Mouse (Mus musculus) forebrain, embryonic 13.5 days (tissue): Measurements from ENCODE around the gene Akap8. TPM values are rescaled to one million over a fixed set of nuclear protein-coding genes. Genes with fewer than 3 reads are reported as not detected.

Experiments used
- ATAC-seq: fragments of 200-750 bp; cut with Nextera tagmentation; 2 replicates; pipeline ENCODE4 v1.8.0; 2017
- H3K27ac ChIP-seq: fragments of 300-500 bp; sonication (generic); 2 replicates; pipeline ENCODE4 v1.5.1; 2015; ENCODE audit warnings: inconsistent platforms, mild to moderate bottlenecking, moderate library complexity
- H3K27me3 ChIP-seq: fragments of 300-500 bp; sonication (generic); 2 replicates; pipeline ENCODE4 v1.6.1; 2015; ENCODE audit warnings: mild to moderate bottlenecking, inconsistent platforms
- H3K36me3 ChIP-seq: fragments of 300-500 bp; sonication (generic); 2 replicates; pipeline ENCODE4 v1.6.1; 2015; ENCODE audit warnings: mild to moderate bottlenecking, inconsistent platforms; ENCODE audit not compliant: poor library complexity, severe bottlenecking
- H3K4me1 ChIP-seq: fragments of 300-500 bp; sonication (generic); 2 replicates; pipeline ENCODE4 v1.6.1; 2015; ENCODE audit warnings: inconsistent platforms
- H3K4me2 ChIP-seq: fragments of 300-500 bp; sonication (generic); 2 replicates; pipeline ENCODE4 v1.6.1; 2015; ENCODE audit warnings: inconsistent platforms, mild to moderate bottlenecking, moderate library complexity
- H3K4me3 ChIP-seq: fragments of 300-500 bp; sonication (generic); 2 replicates; pipeline ENCODE4 v1.5.1; 2015; ENCODE audit warnings: mild to moderate bottlenecking, inconsistent platforms
- H3K9ac ChIP-seq: fragments of 300-500 bp; sonication (generic); 2 replicates; pipeline ENCODE4 v1.6.1; 2015; ENCODE audit warnings: mild to moderate bottlenecking, inconsistent platforms
- H3K9me3 ChIP-seq: fragments of 300-500 bp; sonication (generic); replicated peaks from 2 replicates; pipeline ENCODE4 v1.6.1; 2016; ENCODE audit warnings: inconsistent platforms
- WGBS: fragments of 180-500 bp; shearing (Covaris S2); methylation state at CpG from one replicate; pipeline ENCODE4 v1.1.7; 2015; 5-methylcytosine and 5-hydroxymethylcytosine counted together
- polyA plus RNA-seq: library from polyadenylated mRNA; unstranded; fragments of >200 nt; fragmentation: Nextera tagmentation; extraction: Ambion mirVana; gene quantifications from 2 replicates; pipeline ENCODE4 v1.2.1, GENCODE M21; 2015

The Akap8 gene
- polyA plus RNA-seq, 1 experiment from 2014 or later: 112 TPM

DNA sequence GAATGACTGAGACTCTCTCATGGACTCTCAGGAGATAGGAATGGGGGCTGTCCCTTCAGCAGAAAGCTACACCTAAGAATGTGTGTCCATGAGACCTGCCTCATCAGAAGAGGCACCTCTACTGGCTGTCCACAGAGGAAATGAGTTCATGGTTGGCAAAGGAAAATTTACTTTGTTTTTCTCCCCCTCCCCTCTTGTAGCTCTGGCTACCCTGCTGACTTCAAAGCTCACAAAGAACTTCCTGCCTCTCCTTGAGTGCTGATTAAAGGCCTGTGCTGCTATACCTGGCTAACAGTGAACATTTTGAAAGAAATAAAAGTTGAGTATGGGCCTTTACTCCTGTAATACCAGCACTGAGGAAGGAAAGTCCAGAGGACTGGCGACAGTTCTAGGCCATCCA, 20.1 kb upstream of the Akap8 start:
- 94% methylated on average over 1 of the region's 1 CpGs for WGBS
- Histone ChIP-seq H3K4me1 (no peaks in the 10 kb centered on the region), H3K36me3 (peaks cover 61% of the 10 kb centered on the region), H3K9ac (no peak overlapping the region), H3K4me3 (no peak overlapping the region), H3K27me3 (no peaks in the 10 kb centered on the region), H3K27ac (no peak overlapping the region), H3K9me3 (no peaks in the 10 kb centered on the region), H3K4me2 (no peak overlapping the region)
- no peak for ATAC-seq

DNA sequence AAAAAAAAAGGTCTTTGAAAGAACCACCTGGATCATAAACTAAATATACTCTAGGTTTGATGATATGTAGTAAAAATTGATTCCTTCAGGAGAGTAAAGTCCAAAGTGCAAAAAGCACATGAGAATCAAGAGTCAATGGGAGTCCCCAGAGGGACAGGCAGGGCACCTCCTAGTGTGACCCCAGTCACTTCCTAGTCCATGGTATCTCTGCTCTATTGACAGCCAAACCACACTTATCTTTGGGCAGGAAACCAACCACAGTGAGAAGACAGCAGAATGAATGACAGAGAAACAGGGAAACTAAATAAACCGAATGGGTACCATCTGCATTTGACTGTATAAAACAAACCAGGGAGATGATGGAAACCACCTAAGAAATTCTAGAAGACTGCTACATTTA, 19.1 kb upstream of the Akap8 start:
- Histone ChIP-seq H3K27me3 (no peaks in the 10 kb centered on the region), H3K4me3 (no peak overlapping the region), H3K4me2 (no peak overlapping the region), H3K9ac (no peak overlapping the region), H3K27ac (no peak overlapping the region), H3K4me1 (no peaks in the 10 kb centered on the region), H3K9me3 (no peaks in the 10 kb centered on the region), H3K36me3 (peaks cover 70% of the 10 kb centered on the region)
- no peak for ATAC-seq
- 92% methylated on average over 1 of the region's 1 CpGs for WGBS

DNA sequence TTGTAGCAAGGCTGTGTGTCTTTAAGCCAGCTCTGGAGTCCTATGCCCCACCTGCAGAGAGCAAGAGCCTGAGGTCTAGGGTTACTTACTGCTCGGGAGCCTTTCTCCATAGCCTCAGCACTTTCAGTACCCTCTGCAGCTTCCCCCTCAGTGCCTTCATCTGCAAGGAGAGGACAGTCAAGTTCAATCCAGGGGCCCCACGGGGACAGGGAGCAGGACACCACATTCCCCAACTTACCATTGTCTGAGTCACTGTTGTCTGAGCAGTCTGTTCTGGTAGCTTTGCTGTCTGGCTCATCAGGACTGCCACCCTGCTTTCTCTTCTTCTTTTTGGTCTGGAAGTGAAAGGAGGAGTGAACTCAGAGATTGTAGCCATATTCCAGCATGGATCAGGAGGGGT, 14.8 kb upstream of the Akap8 start:
- ATAC-seq: no peak
- WGBS: 85% methylated on average over 2 of the region's 2 CpGs
- Histone ChIP-seq H3K36me3 (peaks cover 87% of the 10 kb centered on the region), H3K4me3 (no peak overlapping the region), H3K27me3 (no peaks in the 10 kb centered on the region), H3K9ac (no peak overlapping the region), H3K9me3 (no peaks in the 10 kb centered on the region), H3K4me2 (no peak overlapping the region), H3K27ac (no peak overlapping the region), H3K4me1 (no peaks in the 10 kb centered on the region)

DNA sequence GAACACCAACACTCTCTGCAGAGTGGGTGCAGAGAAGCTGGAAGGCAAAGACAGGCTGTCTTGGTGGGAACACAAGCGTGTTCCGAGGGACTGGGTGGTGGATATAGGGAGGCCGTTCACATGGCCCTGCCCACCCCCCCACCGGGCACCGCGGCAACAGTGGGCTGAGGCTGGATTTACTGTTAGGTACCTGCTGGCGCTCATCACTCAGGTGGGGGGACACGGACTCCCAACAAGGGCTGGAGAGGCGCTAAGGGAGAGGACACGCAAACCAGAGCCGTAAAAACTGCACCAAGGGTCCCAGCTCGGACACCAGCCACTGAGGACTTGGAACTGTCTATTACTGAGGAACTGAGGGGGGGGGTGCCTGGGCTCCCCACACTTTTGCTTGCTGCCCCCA, 13.9 kb upstream of the Akap8 start:
- Histone ChIP-seq H3K27me3 (no peaks in the 10 kb centered on the region), H3K4me3 (no peak overlapping the region), H3K36me3 (peaks cover 91% of the 10 kb centered on the region), H3K9ac (no peak overlapping the region), H3K9me3 (no peaks in the 10 kb centered on the region), H3K4me2 (no peak overlapping the region), H3K4me1 (no peaks in the 10 kb centered on the region), H3K27ac (no peak overlapping the region)
- WGBS: 93% methylated on average over 12 of the region's 12 CpGs
- no peak for ATAC-seq

DNA sequence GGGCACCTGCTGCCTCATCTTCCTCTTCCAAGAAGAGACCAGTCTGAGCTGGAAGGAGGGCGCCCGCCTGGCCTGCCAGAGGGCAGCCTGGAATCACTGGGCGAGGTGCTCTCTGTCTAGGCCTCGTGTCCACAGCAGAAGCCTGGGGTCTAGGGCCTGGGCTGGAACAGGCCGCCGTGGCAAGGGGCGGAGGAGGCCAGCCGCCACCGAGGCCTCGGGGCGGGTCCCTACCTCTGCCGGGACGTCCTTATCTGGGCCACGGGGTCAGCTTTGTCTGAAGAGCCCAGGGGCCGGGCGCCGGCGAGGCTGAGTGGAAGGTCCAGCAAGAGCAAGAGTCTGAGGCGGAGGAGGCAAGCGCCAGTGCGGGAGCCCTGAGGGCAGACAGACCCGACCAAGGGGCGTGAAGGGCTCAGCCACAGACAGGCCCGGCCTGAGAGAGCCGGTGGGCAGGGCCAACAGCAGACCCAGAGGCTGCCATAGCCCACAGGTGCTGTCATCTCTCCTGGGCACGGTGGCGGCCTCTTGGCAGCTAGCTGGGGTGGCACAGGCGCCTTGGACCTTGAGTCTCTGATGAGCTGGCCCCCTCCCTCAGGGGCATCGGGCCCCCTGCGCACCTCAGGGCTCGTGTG, 12.8 kb upstream of the Akap8 start:
- Histone ChIP-seq H3K4me1 (no peaks in the 10 kb centered on the region), H3K27ac (no peak overlapping the region), H3K4me2 (no peak overlapping the region), H3K4me3 (no peak overlapping the region), H3K36me3 (peaks cover 94% of the 10 kb centered on the region), H3K9me3 (no peaks in the 10 kb centered on the region), H3K27me3 (no peaks in the 10 kb centered on the region), H3K9ac (no peak overlapping the region)
- ATAC-seq: no peak
- WGBS: 92% methylated on average over 27 of the region's 31 CpGs

DNA sequence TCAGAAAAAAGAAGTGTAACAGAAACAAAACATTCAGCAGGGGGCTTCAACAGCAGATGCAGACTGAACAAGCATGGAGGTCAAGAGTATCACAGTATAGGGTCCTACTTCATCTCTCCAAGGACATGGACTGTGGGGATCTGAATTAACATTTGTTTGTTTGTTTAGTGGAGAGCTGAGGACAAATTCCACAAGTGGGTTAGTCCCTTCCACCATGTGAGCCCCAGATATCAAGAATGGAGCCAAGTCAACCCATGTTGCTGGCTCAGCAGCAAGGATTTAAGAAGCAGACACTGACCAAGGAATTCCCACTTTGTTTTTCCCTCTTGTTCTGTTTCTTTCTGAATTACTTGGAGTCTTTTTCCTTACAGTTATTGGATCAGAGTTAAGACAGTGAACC, 6.5 kb upstream of the Akap8 start:
- Histone ChIP-seq H3K36me3 (peaks cover 72% of the 10 kb centered on the region), H3K9ac (no peak overlapping the region), H3K4me2 (no peak overlapping the region), H3K9me3 (no peaks in the 10 kb centered on the region), H3K27ac (no peak overlapping the region), H3K4me3 (no peak overlapping the region), H3K4me1 (peaks cover 5% of the 10 kb centered on the region; the same call in 1 of the 2 replicates), H3K27me3 (no peaks in the 10 kb centered on the region)
- no peak for ATAC-seq

DNA sequence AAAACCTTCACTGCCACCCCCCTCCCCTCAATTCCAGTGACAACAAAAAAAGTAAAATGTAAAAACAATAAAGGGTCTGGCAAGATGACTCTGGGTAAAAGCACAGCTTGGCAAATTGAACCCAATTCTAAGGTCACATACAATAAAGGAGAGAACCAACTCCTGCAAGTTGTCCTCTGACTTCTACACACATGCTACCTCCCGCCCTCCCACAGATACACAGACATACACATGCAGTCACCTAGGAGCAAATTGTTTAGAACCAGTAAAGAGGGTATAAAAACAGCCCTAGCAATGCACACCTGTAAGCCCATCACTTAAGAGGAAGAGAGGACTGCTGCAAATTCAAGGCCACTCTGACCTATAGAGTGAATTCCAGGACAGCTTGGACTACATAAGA, 1.8 kb upstream of the Akap8 start:
- no peaks in the 10 kb centered on the region for H3K9me3 ChIP-seq
- H3K4me3 ChIP-seq: no peak overlapping the region
- no peak for ATAC-seq
- H3K27ac ChIP-seq: no peak overlapping the region
- WGBS: 93% methylated on average over 1 of the region's 1 CpGs
- peaks cover 41% of the 10 kb centered on the region for H3K36me3 ChIP-seq
- no peak overlapping the region for H3K4me2 ChIP-seq
- peaks cover 31% of the 10 kb centered on the region for H3K4me1 ChIP-seq
- H3K9ac ChIP-seq: no peak overlapping the region
- no peaks in the 10 kb centered on the region for H3K27me3 ChIP-seq

DNA sequence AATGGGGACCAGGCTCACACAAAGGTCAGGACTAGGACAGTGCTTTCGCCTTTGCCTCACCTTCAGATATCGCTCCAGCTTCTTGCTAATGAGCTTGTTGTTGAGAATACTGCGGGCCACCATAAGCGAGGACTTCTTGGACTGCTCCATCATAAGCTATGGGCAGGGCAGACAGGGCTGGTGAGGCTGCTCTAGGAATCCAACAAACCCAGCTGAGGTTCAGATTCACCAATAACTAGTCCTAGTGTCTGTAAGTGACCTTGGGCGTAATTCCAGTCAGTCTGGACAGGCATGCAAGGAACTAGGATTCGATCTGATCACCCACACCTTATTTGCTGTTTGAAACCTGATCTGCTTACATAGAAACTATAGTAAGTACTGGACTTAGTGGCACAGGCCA, 798 bp upstream of the Akap8 start:
- H3K4me2 ChIP-seq: peak overlapping the region; percentile 88
- peaks cover 31% of the 10 kb centered on the region for H3K4me1 ChIP-seq
- H3K9ac ChIP-seq: peak overlapping the region; percentile 90
- peak overlapping the region; percentile 94 for H3K4me3 ChIP-seq
- 28% methylated on average over 6 of the region's 6 CpGs for WGBS
- no peak for ATAC-seq
- no peaks in the 10 kb centered on the region for H3K27me3 ChIP-seq
- peaks cover 41% of the 10 kb centered on the region for H3K36me3 ChIP-seq
- H3K27ac ChIP-seq: peak overlapping the region; percentile 92
- H3K9me3 ChIP-seq: no peaks in the 10 kb centered on the region

DNA sequence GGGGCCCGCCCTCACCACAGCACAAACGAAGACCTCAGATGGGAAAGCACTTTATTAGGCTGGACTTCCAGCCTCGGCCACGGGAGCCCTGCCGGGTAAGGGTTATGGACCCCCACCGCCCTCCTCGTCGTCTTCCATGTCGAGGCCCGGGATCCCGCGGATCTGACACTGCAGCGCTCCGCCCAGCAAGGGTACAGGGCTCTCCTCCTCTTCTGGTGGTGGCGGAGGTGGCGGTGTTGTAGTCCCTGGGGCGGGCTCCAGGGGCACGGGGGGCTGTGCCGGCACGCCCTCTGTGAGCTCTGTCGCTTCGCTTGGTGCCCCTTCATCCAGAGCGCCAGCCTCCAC, 324 bp upstream of the Akap8 start:
- peak; percentile 76 for ATAC-seq
- peak overlapping the region; percentile 94 for H3K4me3 ChIP-seq
- H3K9ac ChIP-seq: peak overlapping the region; percentile 90
- H3K36me3 ChIP-seq: peaks cover 41% of the 10 kb centered on the region
- H3K9me3 ChIP-seq: no peaks in the 10 kb centered on the region
- H3K4me1 ChIP-seq: peaks cover 31% of the 10 kb centered on the region
- peak overlapping the region; percentile 88 for H3K4me2 ChIP-seq
- WGBS: under 1% methylated on average over 19 of the region's 23 CpGs
- peak overlapping the region; percentile 92 for H3K27ac ChIP-seq
- H3K27me3 ChIP-seq: no peaks in the 10 kb centered on the region

DNA sequence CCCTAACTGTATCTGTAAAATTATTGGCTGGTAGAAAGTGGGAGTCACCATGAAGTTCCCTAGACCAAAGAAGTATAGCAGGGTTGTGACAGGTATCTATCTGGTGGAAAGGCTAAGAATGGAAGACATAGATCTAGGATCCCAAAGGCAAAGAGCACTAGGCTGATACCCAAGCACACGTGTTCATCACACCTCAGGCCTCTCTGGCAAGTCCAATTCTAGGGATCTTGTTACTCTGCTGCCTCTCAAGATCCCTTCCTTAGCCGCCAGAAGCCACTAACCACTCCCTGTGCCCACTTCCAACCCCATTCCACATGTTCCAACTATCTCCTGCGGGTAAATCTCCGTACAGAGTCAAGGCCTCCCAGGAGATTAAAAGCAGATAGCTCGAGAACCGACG, 1.1 kb downstream of the Akap8 start:
- no peak for ATAC-seq
- Histone ChIP-seq H3K4me3 (peak overlapping the region; percentile 94), H3K9ac (peak overlapping the region; percentile 89), H3K36me3 (peaks cover 46% of the 10 kb centered on the region), H3K4me1 (peaks cover 31% of the 10 kb centered on the region), H3K4me2 (peak overlapping the region; percentile 97), H3K27me3 (no peaks in the 10 kb centered on the region), H3K27ac (peak overlapping the region; percentile 96), H3K9me3 (no peaks in the 10 kb centered on the region)
- WGBS: under 1% methylated on average over 7 of the region's 7 CpGs

DNA sequence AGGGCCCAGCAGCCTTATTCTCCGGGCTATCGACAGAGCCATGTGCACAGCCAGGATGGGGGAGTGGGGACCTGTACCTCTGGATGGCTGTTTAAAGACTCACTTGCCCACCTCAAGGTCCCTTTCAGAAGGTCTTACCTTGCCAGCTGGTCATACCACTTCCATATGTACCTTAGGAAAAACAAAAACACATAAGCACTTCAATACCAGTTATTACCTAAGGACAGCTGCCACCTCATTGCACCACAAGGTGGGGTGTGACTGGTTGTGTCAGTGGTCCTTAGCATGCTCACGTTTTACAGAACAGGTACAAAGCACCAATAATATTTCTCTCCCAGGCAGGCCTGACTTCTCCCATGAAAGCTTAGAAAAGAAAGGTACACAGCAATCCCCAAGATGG, 3.3 kb downstream of the Akap8 start:
- Histone ChIP-seq H3K4me1 (peaks cover 28% of the 10 kb centered on the region), H3K9ac (no peak overlapping the region), H3K27me3 (no peaks in the 10 kb centered on the region), H3K9me3 (no peaks in the 10 kb centered on the region), H3K36me3 (peaks cover 60% of the 10 kb centered on the region), H3K4me3 (no peak overlapping the region), H3K4me2 (no peak overlapping the region), H3K27ac (no peak overlapping the region)
- 86% methylated on average over 3 of the region's 3 CpGs for WGBS
- no peak for ATAC-seq

DNA sequence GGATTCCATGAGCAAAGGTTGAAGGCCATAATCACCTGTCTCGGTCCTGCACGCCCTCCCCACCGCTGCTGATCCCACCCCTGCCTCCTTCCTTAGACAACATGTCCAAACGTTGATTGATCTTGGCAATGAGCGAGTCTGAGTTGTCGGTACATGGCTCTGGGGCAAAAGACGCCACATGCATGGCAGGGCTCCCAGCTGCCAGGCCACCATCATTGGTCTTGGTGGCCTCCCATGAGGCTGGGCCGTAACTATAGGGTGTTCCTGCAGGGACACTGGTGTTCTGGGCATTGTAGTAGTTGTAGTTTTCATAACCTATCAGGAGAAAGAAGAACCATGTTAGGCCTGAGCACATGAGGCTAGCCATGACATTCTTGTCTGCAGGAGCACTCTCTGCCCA, 4.0 kb downstream of the Akap8 start:
- H3K4me1 ChIP-seq: peaks cover 21% of the 10 kb centered on the region
- ATAC-seq: no peak
- H3K4me2 ChIP-seq: no peak overlapping the region
- H3K4me3 ChIP-seq: no peak overlapping the region
- no peaks in the 10 kb centered on the region for H3K27me3 ChIP-seq
- H3K9me3 ChIP-seq: no peaks in the 10 kb centered on the region
- no peak overlapping the region for H3K27ac ChIP-seq
- no peak overlapping the region for H3K9ac ChIP-seq
- H3K36me3 ChIP-seq: peaks cover 67% of the 10 kb centered on the region
- 91% methylated on average over 8 of the region's 8 CpGs for WGBS

DNA sequence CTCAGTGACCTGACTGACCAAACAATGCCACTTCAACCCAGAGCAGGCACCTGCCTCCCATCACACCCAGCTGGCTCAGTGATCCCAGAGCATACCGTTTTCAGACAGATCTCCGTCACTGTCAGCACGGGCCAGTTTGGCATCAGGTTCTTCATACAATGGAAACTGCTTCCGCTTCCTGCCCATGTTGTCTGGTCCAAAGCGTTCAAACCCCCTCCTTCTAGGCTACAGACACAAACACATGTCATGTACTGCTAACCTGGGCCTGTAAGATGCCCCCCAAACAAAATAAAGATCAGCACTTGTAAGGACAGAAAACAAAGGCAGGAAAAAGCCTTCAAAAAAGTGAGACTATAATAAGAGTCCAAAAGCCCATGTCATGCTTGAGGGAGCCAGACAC, 5.5 kb downstream of the Akap8 start:
- peaks cover 17% of the 10 kb centered on the region for H3K4me1 ChIP-seq
- H3K4me3 ChIP-seq: no peak overlapping the region
- H3K9ac ChIP-seq: no peak overlapping the region
- H3K27ac ChIP-seq: no peak overlapping the region
- ATAC-seq: no peak
- no peaks in the 10 kb centered on the region for H3K27me3 ChIP-seq
- WGBS: 95% methylated on average over 5 of the region's 5 CpGs
- H3K4me2 ChIP-seq: no peak overlapping the region
- no peaks in the 10 kb centered on the region for H3K9me3 ChIP-seq
- peaks cover 81% of the 10 kb centered on the region for H3K36me3 ChIP-seq
